21 mouse cellular contexts compared by ENCODE assay signal in the genomic region with DNA sequence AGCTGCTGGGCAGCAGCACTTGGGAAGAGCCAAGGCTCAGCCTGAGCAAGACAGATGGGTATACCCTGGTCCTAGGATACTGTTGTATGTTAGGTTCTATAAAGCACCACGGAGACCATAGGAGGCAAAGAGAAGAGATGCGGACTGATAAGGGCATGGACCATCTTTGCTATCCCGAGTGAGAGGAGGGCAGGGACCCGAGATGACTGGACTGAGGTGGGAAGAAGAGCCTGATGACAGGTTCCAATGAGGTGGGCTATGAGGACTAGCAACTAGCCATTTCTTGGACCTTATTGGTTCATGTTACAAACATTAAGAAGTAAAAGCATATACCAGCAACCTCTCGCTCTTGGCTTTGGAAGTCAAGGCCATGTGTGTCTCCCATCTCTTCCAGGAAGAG. TPM values are rescaled to one million over a fixed set of nuclear protein-coding genes. Genes with fewer than 3 reads are reported as not detected.
A peak's percentile ranks its signal among the peaks of the same experiment; 100 is the strongest.
DNase-seq lines count a peak whose midpoint lies in the region; ATAC-seq and TF ChIP-seq lines count a peak whose summit lies in the region.
"Had no signal": no experiment of that assay in that cellular context is flagged by ENCODE, and none has a peak within 500 bp of the region (broad histone marks: within the 10 kb centered on the region; RNA-seq: fewer than 3 reads in every experiment).

No protein-coding gene starts in this region.

- no peak for TF ChIP-seq CTCF in gastrocnemius, adult 2 months (IDR thresholded peaks at IDR 0.05)

- ATAC-seq in heart, embryonic 12.5 days (ENCODE audit: insufficient number of reproducible peaks, low FRiP score), result no peak
- ATAC-seq: activated CD4-positive, CD25-positive, alpha-beta regulatory T cell, adult 4 months; CD4-positive, CD25-positive, alpha-beta regulatory T cell, adult 4 months; Patski had no signal

- no peak overlapping the region for H3K4me3 ChIP-seq in gastrocnemius, adult 2 months
- no peak overlapping the region for H3K4me3 ChIP-seq in heart, embryonic 12.5 days
- no peak overlapping the region for H3K4me3 ChIP-seq in heart, embryonic 10.5 days

- no peaks in the 10 kb centered on the region for H3K9me3 ChIP-seq in heart, embryonic 12.5 days (replicated peaks)
- H3K9me3 ChIP-seq in heart, embryonic 10.5 days, result no peaks in the 10 kb centered on the region
- H3K9me3 ChIP-seq: G1E had no signal

- H3K27me3 ChIP-seq in heart, embryonic 12.5 days (replicated peaks), result no peaks in the 10 kb centered on the region
- H3K27me3 ChIP-seq in heart, embryonic 10.5 days (ENCODE audit: insufficient read depth, poor library complexity, severe bottlenecking), result no peaks in the 10 kb centered on the region
- H3K27me3 ChIP-seq: CH12.LX, Patski had no signal

- no peak overlapping the region for H3K4me2 ChIP-seq in heart, embryonic 12.5 days

- DNase-seq in gastrocnemius, adult 2 months, result no peak
- no peak for DNase-seq in gastrocnemius, adult 18-20 months (ENCODE audit: low spot score)
- peak; percentile 73 for DNase-seq in heart, adult 11 months
- DNase-seq in heart, embryonic 10.5 days (ENCODE audit: low spot score), result peak; percentile 54
- DNase-seq in heart, postnatal 10 days, result no peak
- DNase-seq: adrenal gland, adult 2 months; adrenal gland, adult 8-10 months; adrenal gland, postnatal 10 days; adrenal gland, postnatal 14 days; adrenal gland, postnatal 25 days; adrenal gland, postnatal 36 days; B cell, adult 2 months; cerebellum, adult 11 months; cerebellum, adult 11-12 months; cerebellum, adult 18-20 months had no signal

- peaks cover 69% of the 10 kb centered on the region for H3K36me3 ChIP-seq in heart, embryonic 12.5 days
- H3K36me3 ChIP-seq in heart, embryonic 10.5 days, result peaks cover 73% of the 10 kb centered on the region

- H3K4me1 ChIP-seq in heart, embryonic 12.5 days (replicated peaks), result peaks cover 9% of the 10 kb centered on the region
- H3K4me1 ChIP-seq in heart, embryonic 10.5 days, result peaks cover 4% of the 10 kb centered on the region; the same call in 1 of the 2 replicates

- WGBS in heart, embryonic 12.5 days, result 92% methylated on average over 5 of the region's 5 CpGs
- 92% methylated on average over 5 of the region's 5 CpGs for WGBS in heart, embryonic 10.5 days

- no peak overlapping the region for H3K9ac ChIP-seq in heart, embryonic 12.5 days

- intact Hi-C loops in gastrocnemius, adult 2 months (cut with DNase I), result loop anchor here (5.0 to 10.0 kb wide), 2 partner anchors 54 to 314 kb away; partner anchors contain the start of gene Krba1
- intact Hi-C loops in heart, postnatal 10 days (cut with DNase I), result no loop called here

- peak overlapping the region; percentile 44; the same call in 1 of the 2 replicates for H3K27ac ChIP-seq in gastrocnemius, adult 2 months
- no peak overlapping the region for H3K27ac ChIP-seq in heart, embryonic 12.5 days (ENCODE audit: poor library complexity, severe bottlenecking)
- H3K27ac ChIP-seq in heart, embryonic 10.5 days, result no peak overlapping the region

RNA-seq across cellular contexts. Expression of gene Zfp746, which starts 5.4 kb away (rescaled TPM):
- total RNA-seq in gastrocnemius, adult 2 months (2021), result 10 to 100 TPM; 10.8 to 12.4 TPM
- total RNA-seq in gastrocnemius, adult 18-20 months (2021), result 1 to 10 TPM; 9.2 to 9.7 TPM
- polyA plus RNA-seq in heart, embryonic 12.5 days (2016; fragmentation: Nextera tagmentation; extraction: Ambion mirVana), result 12.8 and 15.3 TPM in 2 replicates
- 11.0 and 18.0 TPM in 2 replicates for polyA plus RNA-seq in heart, embryonic 10.5 days (2016; fragmentation: Nextera tagmentation; extraction: Ambion mirVana)
- 10 to 100 TPM; 17.1 to 17.6 TPM for total RNA-seq in heart, postnatal 10 days (2021)

RNA-seq across cellular contexts. Expression of gene Zfp777, which starts 32.3 kb away (rescaled TPM):
- total RNA-seq in gastrocnemius, adult 2 months (2021), result 10 to 100 TPM; 18.3 to 20.4 TPM
- 10 to 100 TPM; 17.4 to 20.7 TPM for total RNA-seq in gastrocnemius, adult 18-20 months (2021)
- 3.9 and 4.9 TPM in 2 replicates for polyA plus RNA-seq in heart, embryonic 12.5 days (2016; fragmentation: Nextera tagmentation; extraction: Ambion mirVana)
- polyA plus RNA-seq in heart, embryonic 10.5 days (2016; fragmentation: Nextera tagmentation; extraction: Ambion mirVana), result 4.7 and 8.0 TPM in 2 replicates
- 10 to 100 TPM; 16.6 to 17.3 TPM for total RNA-seq in heart, postnatal 10 days (2021)

Comparison
In these comparisons a context has a peak if more than half of its experiments do, and no peak if none do; other contexts are left out.
1. DNase-seq: peak in heart, adult 11 months (single experiment) and heart, embryonic 10.5 days (single experiment); none in gastrocnemius, adult 2 months (single experiment), gastrocnemius, adult 18-20 months (single experiment) and heart, postnatal 10 days (0 of 2).